Mouse (Mus musculus): ENCODE results near the gene Pla2g6. TPM values are rescaled to one million over a fixed set of nuclear protein-coding genes. Genes with fewer than 3 reads are reported as not detected.
A peak's percentile ranks its signal among the peaks of the same experiment; 100 is the strongest.

The Pla2g6 gene
- polyA plus RNA-seq, 1 experiment from 2014 or later = 10.7 TPM

DNA sequence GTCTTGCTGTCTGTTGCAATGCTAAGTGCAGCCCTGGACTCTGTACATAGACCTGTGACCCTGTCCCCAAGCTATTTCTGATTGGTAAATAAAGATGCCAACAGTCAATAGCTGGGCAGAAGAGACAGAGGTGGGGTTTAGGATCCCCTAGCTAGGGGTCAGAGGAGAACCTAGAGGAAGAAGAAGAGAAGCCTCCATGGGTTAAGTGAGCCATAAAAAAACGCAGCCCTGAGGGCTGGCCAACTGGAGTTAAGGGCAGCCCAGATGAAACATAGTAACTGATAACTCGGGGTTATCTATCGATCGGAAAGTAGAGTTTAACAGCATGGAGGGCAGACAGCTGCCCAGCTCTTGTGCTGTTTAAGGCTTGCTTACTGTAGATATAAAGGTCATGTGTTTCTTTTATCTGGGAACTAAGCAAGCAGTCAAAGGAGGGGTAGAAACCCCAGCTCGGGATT, 6.4 kb downstream of the Pla2g6 start:
- no peak for ATAC-seq (replicated peaks; ENCODE audit: low FRiP score, low read depth)

DNA sequence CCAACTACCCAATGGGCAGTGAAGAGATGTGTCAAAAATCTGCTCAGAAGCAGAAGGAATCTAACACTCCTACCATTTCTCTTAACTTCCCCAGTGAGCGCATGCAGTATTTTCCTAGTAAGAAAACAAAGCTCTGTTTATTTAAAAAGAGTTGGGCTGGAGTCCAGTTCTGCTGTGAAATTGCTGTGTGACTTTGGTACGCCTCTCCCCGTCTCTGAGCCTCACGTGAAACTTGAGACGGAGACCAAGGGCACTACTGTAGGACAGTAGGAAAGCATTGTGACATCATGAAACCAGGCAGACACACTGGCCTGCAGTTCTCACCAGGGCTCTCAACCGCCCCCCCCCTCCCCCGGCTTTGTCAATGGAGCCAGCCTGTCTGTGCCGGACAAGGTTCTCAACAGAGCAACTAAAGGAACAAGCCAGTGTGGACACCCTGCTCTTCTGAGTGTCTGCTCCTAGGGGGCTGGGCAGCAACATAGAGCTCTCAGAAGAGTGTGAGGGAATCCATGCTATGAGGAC, 14.3 kb downstream of the Pla2g6 start:
- H3K27me3 ChIP-seq (ENCODE audit: insufficient read depth, low read length) = no peaks in the 10 kb centered on the region
- H3K4me3 ChIP-seq (replicated peaks; ENCODE audit: low read depth, low read length) = no peak overlapping the region
- H3K36me3 ChIP-seq (ENCODE audit: insufficient read depth, low read length) = no peaks in the 10 kb centered on the region; the same call in 1 of the 2 replicates
- DNase-seq (ENCODE audit: low spot score) (no peak), ATAC-seq (replicated peaks; ENCODE audit: low FRiP score, low read depth) (no peak)
- no peak overlapping the region for H3K9ac ChIP-seq (ENCODE audit: low read depth, low read length)
- H3K9me3 ChIP-seq (replicated peaks; ENCODE audit: low read length) = no peaks in the 10 kb centered on the region
- no peak for TF ChIP-seq CTCF (IDR thresholded peaks at IDR 0.05; ENCODE audit: low read depth)
- H3K27ac ChIP-seq = no peak overlapping the region
- H3K4me2 ChIP-seq (ENCODE audit: low read length) = no peak overlapping the region
- H3K4me1 ChIP-seq (replicated peaks; ENCODE audit: insufficient read depth, low read length) = no peaks in the 10 kb centered on the region
- WGBS = 65% methylated on average over 8 of the region's 8 CpGs

More for the DNA sequence above, 6.4 kb downstream of the Pla2g6 start:
- Histone ChIP-seq H3K9ac (ENCODE audit: low read depth, low read length) (no peak overlapping the region), H3K27me3 (ENCODE audit: insufficient read depth, low read length) (no peaks in the 10 kb centered on the region), H3K36me3 (ENCODE audit: insufficient read depth, low read length) (no peaks in the 10 kb centered on the region), H3K4me3 (replicated peaks; ENCODE audit: low read depth, low read length) (no peak overlapping the region), H3K9me3 (replicated peaks; ENCODE audit: low read length) (no peaks in the 10 kb centered on the region), H3K4me2 (ENCODE audit: low read length) (no peak overlapping the region), H3K4me1 (replicated peaks; ENCODE audit: insufficient read depth, low read length) (peaks cover 16% of the 10 kb centered on the region; the same call in 1 of the 2 replicates), H3K27ac (peak overlapping the region; percentile 20; the same call in 1 of the 2 replicates)
- no peak for DNase-seq (ENCODE audit: low spot score)
- 77% methylated on average over 5 of the region's 5 CpGs for WGBS
- no peak for TF ChIP-seq CTCF (IDR thresholded peaks at IDR 0.05; ENCODE audit: low read depth)

DNA sequence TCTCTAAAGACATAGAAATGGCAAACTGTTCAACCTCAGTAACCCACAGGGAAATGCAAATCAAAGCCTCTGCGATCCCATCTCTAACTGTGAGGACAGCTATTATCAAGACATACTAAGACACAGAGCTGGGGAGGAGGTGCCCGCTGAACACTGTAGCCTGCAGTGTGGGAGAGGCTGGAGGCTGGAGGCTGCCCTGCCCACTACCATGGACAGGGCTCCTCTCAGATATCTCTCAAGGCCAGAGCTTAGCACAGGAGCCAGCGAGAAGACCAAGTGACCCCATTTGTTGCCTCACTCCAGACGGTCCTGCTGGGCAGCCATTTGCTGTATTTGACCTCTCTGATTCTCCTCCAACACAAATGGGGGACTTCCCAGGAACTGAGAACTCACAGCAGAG, 20.3 kb downstream of the Pla2g6 start:
- Histone ChIP-seq H3K36me3 (ENCODE audit: insufficient read depth, low read length) (peaks cover 3% of the 10 kb centered on the region; the same call in 1 of the 2 replicates), H3K27ac (no peak overlapping the region), H3K9ac (ENCODE audit: low read depth, low read length) (no peak overlapping the region), H3K9me3 (replicated peaks; ENCODE audit: low read length) (no peaks in the 10 kb centered on the region), H3K4me1 (replicated peaks; ENCODE audit: insufficient read depth, low read length) (no peaks in the 10 kb centered on the region), H3K4me3 (replicated peaks; ENCODE audit: low read depth, low read length) (no peak overlapping the region), H3K27me3 (ENCODE audit: insufficient read depth, low read length) (no peaks in the 10 kb centered on the region), H3K4me2 (ENCODE audit: low read length) (no peak overlapping the region)
- DNase-seq (ENCODE audit: low spot score) (no peak), ATAC-seq (replicated peaks; ENCODE audit: low FRiP score, low read depth) (no peak)
- WGBS = 47% methylated on average over 4 of the region's 4 CpGs
- no peak for TF ChIP-seq CTCF (IDR thresholded peaks at IDR 0.05; ENCODE audit: low read depth)

DNA sequence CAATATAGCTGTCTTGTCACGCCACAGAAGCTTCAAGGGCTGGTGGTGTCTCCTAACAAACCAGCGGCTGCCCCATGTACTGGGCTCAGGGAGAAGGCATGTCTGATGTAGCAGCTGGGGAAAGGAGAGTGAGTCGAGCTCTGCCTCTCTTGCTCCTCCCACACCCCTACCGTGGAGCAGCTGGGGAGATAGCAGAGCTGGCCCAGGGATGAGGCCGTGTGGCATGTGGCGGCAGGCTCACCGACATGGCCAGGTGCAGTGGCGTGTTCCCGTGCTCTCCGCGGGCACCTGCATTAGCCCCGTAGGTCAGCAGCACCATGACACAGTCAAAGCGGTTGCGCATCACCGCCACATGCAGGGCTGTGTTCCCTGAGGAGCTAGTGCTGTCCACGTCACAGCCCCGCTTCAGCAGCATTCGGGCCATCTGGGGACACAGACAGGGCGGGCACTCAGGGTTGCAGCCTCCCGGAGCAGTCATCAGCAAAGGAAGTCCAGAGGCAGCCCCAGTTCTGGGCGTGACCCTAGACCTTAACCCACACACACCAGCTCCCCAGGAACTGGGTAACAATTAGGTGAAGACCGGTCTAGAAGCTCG, 22.1 kb downstream of the Pla2g6 start:
- no peak for ATAC-seq (replicated peaks; ENCODE audit: low FRiP score, low read depth)
- H3K9me3 ChIP-seq (replicated peaks; ENCODE audit: low read length) = no peaks in the 10 kb centered on the region
- no peak for TF ChIP-seq CTCF (IDR thresholded peaks at IDR 0.05; ENCODE audit: low read depth)
- H3K4me2 ChIP-seq (ENCODE audit: low read length) = no peak overlapping the region
- 73% methylated on average over 23 of the region's 23 CpGs for WGBS
- no peak overlapping the region for H3K9ac ChIP-seq (ENCODE audit: low read depth, low read length)
- H3K4me1 ChIP-seq (replicated peaks; ENCODE audit: insufficient read depth, low read length) = no peaks in the 10 kb centered on the region
- H3K36me3 ChIP-seq (ENCODE audit: insufficient read depth, low read length) = peaks cover 3% of the 10 kb centered on the region; the same call in 1 of the 2 replicates
- H3K27ac ChIP-seq = no peak overlapping the region
- no peak overlapping the region for H3K4me3 ChIP-seq (replicated peaks; ENCODE audit: low read depth, low read length)
- no peaks in the 10 kb centered on the region for H3K27me3 ChIP-seq (ENCODE audit: insufficient read depth, low read length)
- no peak for DNase-seq (ENCODE audit: low spot score)

DNA sequence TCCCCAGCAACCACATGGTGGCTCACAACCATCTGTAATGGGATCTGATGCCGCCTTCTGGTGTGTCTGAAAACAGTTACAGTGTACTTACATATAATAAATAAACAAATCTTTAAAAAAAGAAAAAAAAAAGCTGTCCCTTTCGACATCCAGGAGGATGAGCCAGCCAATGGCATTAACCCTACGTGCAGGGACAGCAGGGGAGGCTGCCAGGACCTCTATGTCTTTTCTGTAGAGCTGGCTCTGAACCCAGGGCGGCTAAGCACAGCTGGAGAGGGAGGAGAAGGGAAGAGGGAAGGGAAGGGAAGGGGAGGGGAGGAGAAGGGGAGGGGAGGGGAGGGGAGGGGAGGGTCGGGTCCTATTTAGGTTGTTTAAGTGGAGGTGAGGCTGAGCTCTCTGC, 23.4 kb downstream of the Pla2g6 start:
- Histone ChIP-seq H3K9ac (ENCODE audit: low read depth, low read length) (no peak overlapping the region), H3K9me3 (replicated peaks; ENCODE audit: low read length) (no peaks in the 10 kb centered on the region), H3K27ac (no peak overlapping the region), H3K4me2 (ENCODE audit: low read length) (no peak overlapping the region), H3K27me3 (ENCODE audit: insufficient read depth, low read length) (no peaks in the 10 kb centered on the region), H3K4me1 (replicated peaks; ENCODE audit: insufficient read depth, low read length) (no peaks in the 10 kb centered on the region), H3K4me3 (replicated peaks; ENCODE audit: low read depth, low read length) (no peak overlapping the region), H3K36me3 (ENCODE audit: insufficient read depth, low read length) (peaks cover 3% of the 10 kb centered on the region; the same call in 1 of the 2 replicates)
- TF ChIP-seq CTCF (IDR thresholded peaks at IDR 0.05; ENCODE audit: low read depth) = no peak
- DNase-seq (ENCODE audit: low spot score) = no peak
- WGBS = 55% methylated on average over 5 of the region's 5 CpGs
- ATAC-seq (replicated peaks; ENCODE audit: low FRiP score, low read depth) = no peak

DNA sequence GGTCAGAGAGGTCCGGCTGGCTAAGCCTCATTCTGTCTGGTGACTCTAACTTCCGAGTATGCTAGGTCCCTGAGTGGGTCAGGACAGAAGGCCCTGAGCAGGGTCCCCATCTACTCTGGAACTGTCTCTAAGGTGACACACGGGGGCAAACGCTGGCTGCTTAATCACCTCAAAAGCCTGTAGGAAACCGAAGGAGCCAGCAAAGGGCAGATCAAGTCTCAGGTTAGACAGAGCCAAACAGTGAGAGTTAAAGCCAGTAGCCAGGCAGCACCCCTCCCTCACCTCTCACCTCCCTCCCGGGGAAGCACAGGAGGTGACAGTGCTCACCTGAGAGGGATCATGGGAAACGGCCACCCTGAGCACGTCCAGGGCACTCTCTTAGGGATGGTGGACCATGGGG, 24.5 kb downstream of the Pla2g6 start:
- no peak for TF ChIP-seq CTCF (IDR thresholded peaks at IDR 0.05; ENCODE audit: low read depth)
- no peak for DNase-seq (ENCODE audit: low spot score)
- Histone ChIP-seq H3K36me3 (ENCODE audit: insufficient read depth, low read length) (peaks cover 3% of the 10 kb centered on the region; the same call in 1 of the 2 replicates), H3K9ac (ENCODE audit: low read depth, low read length) (no peak overlapping the region), H3K4me2 (ENCODE audit: low read length) (no peak overlapping the region), H3K27me3 (ENCODE audit: insufficient read depth, low read length) (no peaks in the 10 kb centered on the region), H3K4me3 (replicated peaks; ENCODE audit: low read depth, low read length) (no peak overlapping the region), H3K9me3 (replicated peaks; ENCODE audit: low read length) (no peaks in the 10 kb centered on the region), H3K27ac (no peak overlapping the region), H3K4me1 (replicated peaks; ENCODE audit: insufficient read depth, low read length) (no peaks in the 10 kb centered on the region)
- ATAC-seq (replicated peaks; ENCODE audit: low FRiP score, low read depth) = no peak
- 88% methylated on average over 8 of the region's 8 CpGs for WGBS

Measured in kidney, postnatal 0 days (tissue).